In the genomic region with DNA sequence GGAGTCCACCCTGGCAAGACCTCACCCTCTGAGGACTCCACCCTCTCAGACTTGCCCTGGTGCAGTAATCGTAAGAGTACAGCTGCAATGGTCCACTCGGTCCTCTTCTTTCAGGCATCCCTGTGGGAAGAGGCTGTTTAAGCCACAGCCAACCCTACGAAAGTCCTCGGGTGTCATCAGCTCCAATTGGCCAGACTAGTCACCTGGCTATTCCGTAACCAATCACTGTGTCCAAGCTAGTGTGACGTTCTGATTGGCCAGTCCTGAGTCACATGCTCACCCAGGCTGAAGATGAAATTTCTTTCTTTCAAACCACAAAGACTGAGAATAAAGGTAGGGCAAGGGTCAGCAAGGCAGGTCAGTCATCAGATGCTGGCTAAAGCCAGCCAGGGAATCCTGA, we compare ENCODE assay signal across 24 mouse cellular contexts. TPM values are rescaled to one million over a fixed set of nuclear protein-coding genes. Genes with fewer than 3 reads are reported as not detected.
DNase-seq lines count a peak whose midpoint lies in the region; ATAC-seq and TF ChIP-seq lines count a peak whose summit lies in the region.
"Had no signal": no experiment of that assay in that cellular context is flagged by ENCODE, and none has a peak within 500 bp of the region (broad histone marks: within the 10 kb centered on the region; RNA-seq: fewer than 3 reads in every experiment).

No protein-coding gene starts in this region.

- no peaks in the 10 kb centered on the region for H3K9me3 ChIP-seq in limb, embryonic 10.5 days (replicated peaks)
- H3K9me3 ChIP-seq in forebrain, postnatal 0 days (ENCODE audit: low read length): no peaks in the 10 kb centered on the region
- H3K9me3 ChIP-seq: embryonic facial prominence, embryonic 12.5 days; forebrain, embryonic 12.5 days; heart, embryonic 13.5 days; hindbrain, embryonic 15.5 days had no signal

- 0 out of 2 replicates have a peak, but pooled peaks have one; percentile 54 for ATAC-seq in erythroblast, adult 5-6 weeks (replicated peaks; ENCODE audit: low FRiP score, poor library complexity, severe bottlenecking)
- no peak for ATAC-seq in forebrain, postnatal 0 days
- ATAC-seq: CD4-positive, CD25-positive, alpha-beta regulatory T cell, adult 4 months; forebrain, embryonic 16.5 days; intestine, embryonic 16.5 days had no signal

- peaks cover 3% of the 10 kb centered on the region for H3K4me1 ChIP-seq in testis, adult 2 months (ENCODE audit: control insufficient read depth, insufficient read depth, low read length)
- 0 out of 2 replicates have a peak, but pooled peaks cover 3% of the 10 kb centered on the region for H3K4me1 ChIP-seq in limb, embryonic 10.5 days
- no peaks in the 10 kb centered on the region for H3K4me1 ChIP-seq in forebrain, postnatal 0 days (ENCODE audit: insufficient read depth)
- H3K4me1 ChIP-seq: embryonic facial prominence, embryonic 12.5 days; forebrain, embryonic 12.5 days; heart, embryonic 13.5 days; hindbrain, embryonic 15.5 days had no signal

- H3K9ac ChIP-seq in forebrain, postnatal 0 days: no peak overlapping the region
- H3K9ac ChIP-seq: embryonic facial prominence, embryonic 12.5 days; forebrain, embryonic 12.5 days; heart, embryonic 13.5 days; hindbrain, embryonic 15.5 days had no signal

- no peak for TF ChIP-seq CTCF in testis, adult 2 months (IDR thresholded peaks at IDR 0.05; ENCODE audit: control insufficient read depth, insufficient read depth, insufficient replicate concordance, low read depth, low read length)
- no peak for TF ChIP-seq CTCF in forebrain, postnatal 0 days (IDR thresholded peaks at IDR 0.05; ENCODE audit: low read depth)

- peak overlapping the region; percentile 35; the same call in 1 of the 2 replicates for H3K27ac ChIP-seq in testis, adult 2 months (ENCODE audit: control insufficient read depth, insufficient read depth, low read depth, low read length)
- no peak overlapping the region for H3K27ac ChIP-seq in limb, embryonic 10.5 days
- no peak overlapping the region for H3K27ac ChIP-seq in forebrain, postnatal 0 days (ENCODE audit: low read depth, low read length)
- H3K27ac ChIP-seq: embryonic facial prominence, embryonic 12.5 days; forebrain, embryonic 12.5 days; gastrocnemius, adult 2 months; heart, embryonic 13.5 days; hindbrain, embryonic 15.5 days had no signal

- no peak overlapping the region for H3K4me2 ChIP-seq in forebrain, postnatal 0 days (ENCODE audit: low read depth)
- H3K4me2 ChIP-seq: embryonic facial prominence, embryonic 12.5 days; forebrain, embryonic 12.5 days; heart, embryonic 13.5 days; hindbrain, embryonic 15.5 days had no signal

- no peaks in the 10 kb centered on the region for H3K27me3 ChIP-seq in testis, adult 2 months (ENCODE audit: control insufficient read depth, insufficient read depth, low read length)
- no peaks in the 10 kb centered on the region for H3K27me3 ChIP-seq in limb, embryonic 10.5 days (ENCODE audit: low read depth, poor library complexity, severe bottlenecking)
- H3K27me3 ChIP-seq in forebrain, postnatal 0 days (ENCODE audit: insufficient read depth, low read length): no peaks in the 10 kb centered on the region
- H3K27me3 ChIP-seq: embryonic facial prominence, embryonic 12.5 days; forebrain, embryonic 12.5 days; heart, embryonic 13.5 days; hindbrain, embryonic 15.5 days had no signal

- no peaks in the 10 kb centered on the region for H3K36me3 ChIP-seq in testis, adult 2 months (ENCODE audit: control insufficient read depth, insufficient read depth, low read length)
- H3K36me3 ChIP-seq in limb, embryonic 10.5 days: no peaks in the 10 kb centered on the region
- H3K36me3 ChIP-seq in forebrain, postnatal 0 days (ENCODE audit: insufficient read depth): no peaks in the 10 kb centered on the region
- H3K36me3 ChIP-seq: embryonic facial prominence, embryonic 12.5 days; forebrain, embryonic 12.5 days; heart, embryonic 13.5 days; hindbrain, embryonic 15.5 days had no signal

- peak; percentile 45; the same call in 1 of the 2 replicates for TF ChIP-seq POLR2A in testis, adult 2 months (IDR thresholded peaks at IDR 0.05; ENCODE audit: control insufficient read depth, low read depth, low read length)

- peak overlapping the region; percentile 85 for H3K4me3 ChIP-seq in testis, adult 2 months (ENCODE audit: control insufficient read depth, low read depth, low read length)
- no peak overlapping the region for H3K4me3 ChIP-seq in limb, embryonic 10.5 days
- H3K4me3 ChIP-seq in forebrain, postnatal 0 days (ENCODE audit: low read depth, low read length): no peak overlapping the region
- H3K4me3 ChIP-seq: embryonic facial prominence, embryonic 12.5 days; forebrain, embryonic 12.5 days; gastrocnemius, adult 2 months; heart, embryonic 13.5 days; hindbrain, embryonic 15.5 days had no signal

- no peak for DNase-seq in testis, postnatal 10 days (ENCODE audit: low spot score)
- peak; percentile 85 for DNase-seq in MN1 (ENCODE audit: low spot score)
- DNase-seq in testis, postnatal 14 days (ENCODE audit: low spot score): peak; percentile 56
- DNase-seq in right cerebral cortex, postnatal 25 days: no peak
- no peak for DNase-seq in limb, embryonic 10.5 days (ENCODE audit: low spot score)
- no peak for DNase-seq in forebrain, postnatal 0 days
- DNase-seq: adrenal gland, adult 8-10 months; adrenal gland, postnatal 36 days; cerebellum, adult 2 months; cerebellum, postnatal 14 days; embryo, embryonic 11 days; gastrocnemius, adult 2 months; gastrocnemius, postnatal 36 days; heart, adult 11 months; heart, postnatal 36 days had no signal

- WGBS in limb, embryonic 10.5 days: 92% methylated on average over 6 of the region's 6 CpGs
- WGBS in forebrain, postnatal 0 days: 93% methylated on average over 6 of the region's 6 CpGs

RNA-seq across cellular contexts. Expression of a gene that starts 19.4 kb away (rescaled TPM):
- 2.8 and 3.3 TPM in 2 replicates for polyA plus RNA-seq in testis, adult 2 months (2012; rRNA removed)
- total RNA-seq in erythroblast, adult 5-6 weeks (2015; ENCODE audit: low replicate concordance): 0.19 and 2.7 TPM in 2 replicates
- 4.3 and 6.4 TPM in 2 replicates for total RNA-seq in erythroblast, adult 5-6 weeks (2017; ENCODE audit: low replicate concordance)
- polyA plus RNA-seq in limb, embryonic 10.5 days (2016; fragmentation: Nextera tagmentation; extraction: Ambion mirVana): 6.3 and 7.2 TPM in 2 replicates
- total RNA-seq in forebrain, postnatal 0 days (2014; rRNA removed): 30.6 and 58.3 TPM in 2 replicates
- 13.4 and 27.4 TPM in 2 replicates for polyA plus RNA-seq in forebrain, postnatal 0 days (2015; fragmentation: Nextera tagmentation; extraction: Ambion mirVana)

Comparison
In these comparisons a context has a peak if more than half of its experiments do, and no peak if none do; other contexts are left out.
1. DNase-seq: peak in MN1 (single experiment) and testis, postnatal 14 days (single experiment); none in testis, postnatal 10 days (single experiment), right cerebral cortex, postnatal 25 days (single experiment), limb, embryonic 10.5 days (single experiment) and forebrain, postnatal 0 days (single experiment).